Mouse (Mus musculus) kidney, adult 2 months (tissue): ENCODE measurements around the gene Psmd6.

Experiments used
- CTCF ChIP-seq: fragments of 200-500 bp; conservative IDR thresholded peaks from 2 replicates; pipeline ENCODE4 v1.5.1; 2011; ENCODE audit warnings: low read depth, mild to moderate bottlenecking, control low read depth, low read length, moderate library complexity, mixed read lengths; ENCODE audit not compliant: insufficient read depth, insufficient read length
- POLR2A ChIP-seq: fragments of 200-500 bp; IDR thresholded peaks from one replicate; pipeline ENCODE4 v1.6.1; 2011; ENCODE audit warnings: low read depth, low read length, control low read depth

GRCm38 (mm10) chr14:14104930-14105318 lies 15.9 kb downstream of the Psmd6 start:
- TF ChIP-seq POLR2A (no peak), CTCF (no peak)
